8 mouse cellular contexts compared by ENCODE assay signal in the genomic region with DNA sequence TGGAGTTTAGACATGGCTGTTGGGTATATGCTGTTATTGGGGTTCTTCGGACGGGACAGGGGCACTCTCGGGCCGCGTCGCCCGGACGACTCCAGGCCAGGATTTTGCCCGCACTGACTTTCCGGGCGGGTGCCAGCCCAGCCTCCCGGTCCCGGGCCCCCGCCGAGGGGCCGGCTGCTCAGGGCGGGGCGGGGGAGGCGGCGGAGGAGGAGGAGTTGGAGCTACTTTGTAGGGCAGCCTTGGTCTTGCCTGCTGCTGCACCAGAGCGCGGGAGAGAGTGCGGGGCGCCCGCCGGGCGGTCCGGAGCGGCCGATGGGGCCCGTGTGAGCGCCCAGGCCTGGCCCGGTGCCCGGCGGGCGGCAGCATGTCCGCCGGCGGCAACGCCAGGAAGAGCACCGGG.
A peak's percentile ranks its signal among the peaks of the same experiment; 100 is the strongest.
DNase-seq lines count a peak whose midpoint lies in the region; ATAC-seq and TF ChIP-seq lines count a peak whose summit lies in the region.

No protein-coding gene starts in this region.

- peak overlapping the region; percentile 36 for H3ac ChIP-seq in C2C12 (ENCODE audit: control insufficient read depth, insufficient read length, low read depth)

- H3K36me3 ChIP-seq in C2C12 (ENCODE audit: control insufficient read depth, insufficient read depth): no peaks in the 10 kb centered on the region
- H3K36me3 ChIP-seq in heart, embryonic 14.5 days (ENCODE audit: control insufficient read depth, insufficient read depth, low read length): peaks cover 9% of the 10 kb centered on the region; the same call in 1 of the 2 replicates
- no peaks in the 10 kb centered on the region for H3K36me3 ChIP-seq in kidney, embryonic 16.5 days (ENCODE audit: insufficient read depth, low read length)
- peaks cover 9% of the 10 kb centered on the region; the same call in 1 of the 2 replicates for H3K36me3 ChIP-seq in stomach, embryonic 14.5 days (ENCODE audit: control insufficient read depth, insufficient read depth, low read length)

- peak; percentile 72 for ATAC-seq in heart, embryonic 14.5 days (ENCODE audit: insufficient number of reproducible peaks, insufficient read depth, low FRiP score, low read depth)
- peak; percentile 86 for ATAC-seq in kidney, embryonic 16.5 days (ENCODE audit: low FRiP score, low TSS enrichment)
- peak; percentile 86 for ATAC-seq in stomach, embryonic 14.5 days (ENCODE audit: insufficient number of reproducible peaks, insufficient read depth, low FRiP score, low read depth)

- WGBS in heart, embryonic 14.5 days: under 1% methylated on average over 39 of the region's 41 CpGs
- WGBS in kidney, embryonic 16.5 days: under 1% methylated on average over 37 of the region's 41 CpGs
- 3% methylated on average over 40 of the region's 41 CpGs for WGBS in stomach, embryonic 14.5 days

- no peak overlapping the region for H3K4me3 ChIP-seq in C2C12 (ENCODE audit: insufficient read depth, poor library complexity, severe bottlenecking)
- H3K4me3 ChIP-seq in heart, embryonic 14.5 days (ENCODE audit: control insufficient read depth in 1 of 2, insufficient read depth in 1 of 2, low read depth in 1 of 2, low read length in 2 of 2): peak overlapping the region; percentile 67 to 74
- peak overlapping the region; percentile 75 for H3K4me3 ChIP-seq in kidney, embryonic 16.5 days (ENCODE audit: low read length)
- peak overlapping the region; percentile 53 for H3K4me3 ChIP-seq in stomach, embryonic 14.5 days (ENCODE audit: low read depth, low read length)

- H3K27ac ChIP-seq in heart, embryonic 14.5 days (replicated peaks in 1 of 2; ENCODE audit: control insufficient read depth in 1 of 2, insufficient read depth in 1 of 2, low read depth in 2 of 2, low read length in 2 of 2): peak overlapping the region; percentile 43 to 59
- peak overlapping the region; percentile 80 for H3K27ac ChIP-seq in kidney, embryonic 16.5 days (ENCODE audit: low read length)
- peak overlapping the region; percentile 68; the same call in 1 of the 2 replicates for H3K27ac ChIP-seq in stomach, embryonic 14.5 days (ENCODE audit: low read length)

- DNase-seq in adrenal gland, adult 8-10 months: peak; percentile 48
- DNase-seq in embryo, embryonic 9.5 days (ENCODE audit: extremely low spot score): peak; percentile 87
- DNase-seq in lung, postnatal 14 days: peak; percentile 68
- DNase-seq in adipocyte (ENCODE audit: low spot score): no peak

- H3K4me2 ChIP-seq in heart, embryonic 14.5 days (ENCODE audit: low read length): peak overlapping the region; percentile 81
- H3K4me2 ChIP-seq in kidney, embryonic 16.5 days (replicated peaks; ENCODE audit: low read depth, low read length): peak overlapping the region; percentile 68
- H3K4me2 ChIP-seq in stomach, embryonic 14.5 days (replicated peaks; ENCODE audit: low read depth, low read length): peak overlapping the region; percentile 96

- no peak for TF ChIP-seq CTCF in C2C12 (IDR thresholded peaks at IDR 0.05; ENCODE audit: control insufficient read depth, insufficient read depth, insufficient read length)

- no peaks in the 10 kb centered on the region for H3K79me2 ChIP-seq in C2C12 (ENCODE audit: control insufficient read depth, insufficient read depth)

- no peaks in the 10 kb centered on the region for H3K27me3 ChIP-seq in C2C12 (ENCODE audit: control insufficient read depth, insufficient read depth, insufficient read length)
- no peaks in the 10 kb centered on the region for H3K27me3 ChIP-seq in heart, embryonic 14.5 days (ENCODE audit: control insufficient read depth, insufficient read depth, low read length)
- H3K27me3 ChIP-seq in kidney, embryonic 16.5 days (ENCODE audit: insufficient read depth, low read length): no peaks in the 10 kb centered on the region
- H3K27me3 ChIP-seq in stomach, embryonic 14.5 days (ENCODE audit: control insufficient read depth, insufficient read depth, low read length): no peaks in the 10 kb centered on the region

- H3K79me3 ChIP-seq in C2C12 (ENCODE audit: low read depth): no peaks in the 10 kb centered on the region

- H3K9ac ChIP-seq in heart, embryonic 14.5 days (ENCODE audit: low read length): peak overlapping the region; percentile 86
- peak overlapping the region; percentile 90 for H3K9ac ChIP-seq in kidney, embryonic 16.5 days (replicated peaks; ENCODE audit: low read length)
- H3K9ac ChIP-seq in stomach, embryonic 14.5 days (replicated peaks; ENCODE audit: low read depth, low read length): peak overlapping the region; percentile 76

- H3K4me1 ChIP-seq in heart, embryonic 14.5 days (ENCODE audit: control insufficient read depth in 2 of 2, insufficient read depth in 2 of 2, low read length in 2 of 2): peaks cover 89 to 90% of the 10 kb centered on the region in 2 experiments
- H3K4me1 ChIP-seq in kidney, embryonic 16.5 days (ENCODE audit: insufficient read depth, low read length): peaks cover 84% of the 10 kb centered on the region
- H3K4me1 ChIP-seq in stomach, embryonic 14.5 days (ENCODE audit: control insufficient read depth, insufficient read depth, low read length): peaks cover 71% of the 10 kb centered on the region

- no peaks in the 10 kb centered on the region for H3K9me3 ChIP-seq in heart, embryonic 14.5 days (ENCODE audit: control insufficient read depth, low read length)
- H3K9me3 ChIP-seq in kidney, embryonic 16.5 days (ENCODE audit: low read length): no peaks in the 10 kb centered on the region
- H3K9me3 ChIP-seq in stomach, embryonic 14.5 days (ENCODE audit: control insufficient read depth, low read depth, low read length): no peaks in the 10 kb centered on the region

TF ChIP-seq in C2C12, 6 proteins besides CTCF, POLR2A, EP300 and RAD21:
- TF ChIP-seq MYOG (IDR thresholded peaks at IDR 0.05; ENCODE audit: control insufficient read depth, extremely low read depth, insufficient read length) (no peak), MAX (IDR thresholded peaks at IDR 0.05) (no peak), CEBPB (IDR thresholded peaks at IDR 0.05; ENCODE audit: low read depth) (no peak), FOSL1 (IDR thresholded peaks at IDR 0.05; ENCODE audit: insufficient read depth, low read length, poor library complexity, severe bottlenecking) (no peak), MYOD1 (IDR thresholded peaks at IDR 0.05; ENCODE audit: control insufficient read depth, insufficient read length, low read depth) (no peak), USF1 (IDR thresholded peaks at IDR 0.05; ENCODE audit: low read depth) (no peak)
